Mouse (Mus musculus) bone marrow, adult 2 months (tissue): ENCODE measurements around the gene Nav3. TPM values are rescaled to one million over a fixed set of nuclear protein-coding genes. Genes with fewer than 3 reads are reported as not detected.

Source experiments
- H3K27ac ChIP-seq: fragments of 200-500 bp; 2 replicates; pipeline ENCODE4 v1.5.1; 2012; ENCODE audit warnings: low read depth, mild to moderate bottlenecking, control low read depth, inconsistent platforms, low read length; ENCODE audit not compliant: control insufficient read depth, poor library complexity, insufficient read depth
- H3K4me1 ChIP-seq: fragments of 200-500 bp; 2 replicates; pipeline ENCODE4 v1.6.1; 2011; ENCODE audit warnings: low read length; ENCODE audit not compliant: control insufficient read depth, insufficient read depth
- H3K4me3 ChIP-seq: fragments of 200-500 bp; replicated peaks from 2 replicates; pipeline ENCODE3; 2011; ENCODE audit warnings: mild to moderate bottlenecking, low read depth, low read length, control low read depth; ENCODE audit not compliant: control insufficient read depth
- CTCF ChIP-seq: fragments of 200-500 bp; IDR thresholded peaks from 2 replicates; pipeline ENCODE4 v1.5.1; 2011; ENCODE audit warnings: low read length, control low read depth; ENCODE audit not compliant: control insufficient read depth, insufficient read depth
- POLR2A ChIP-seq: fragments of 200-500 bp; IDR thresholded peaks from 2 replicates; pipeline ENCODE4 v1.6.1; 2011; ENCODE audit warnings: low read depth, mild to moderate bottlenecking, control low read depth, low read length, borderline replicate concordance; ENCODE audit not compliant: control insufficient read depth
- WGBS: fragments of 180-500 bp; shearing (Covaris S2); methylation state at CpG from one replicate; pipeline ENCODE4 v1.1.7; 2018; 5-methylcytosine and 5-hydroxymethylcytosine counted together
- polyA plus RNA-seq: library from polyadenylated mRNA; stranded (reverse); fragments of >200 nt; gene quantifications from 2 replicates; pipeline ENCODE4 v1.2.4, GENCODE M21; 2011; ENCODE audit warnings: low replicate concordance; ENCODE audit not compliant: missing spikeins, insufficient read depth, insufficient read length

Nav3 gene
- polyA plus RNA-seq, 1 experiment = 2.0 TPM

DNA sequence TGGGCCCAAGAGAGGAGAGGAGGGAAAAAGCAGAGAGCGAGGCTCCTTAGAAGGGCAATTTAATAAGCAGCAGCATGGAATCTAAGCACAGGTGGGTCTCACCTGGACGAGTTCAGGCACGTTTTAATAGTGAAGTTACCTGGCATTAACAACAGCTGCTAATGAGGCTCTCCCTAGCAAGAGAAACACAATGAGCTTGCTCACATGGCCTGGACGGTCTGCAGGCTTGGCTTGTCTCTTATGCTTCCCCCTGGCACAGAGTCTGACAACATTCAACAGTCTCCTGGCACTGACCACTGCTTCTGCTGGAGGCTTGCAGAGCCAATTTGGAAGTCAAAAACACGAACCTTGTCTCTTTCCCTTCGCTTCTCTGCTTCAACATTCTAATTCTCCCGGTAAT, 804.5 kb downstream of the Nav3 start:
- no peak overlapping the region for H3K27ac ChIP-seq
- H3K4me1 ChIP-seq = no peaks in the 10 kb centered on the region
- no peak overlapping the region for H3K4me3 ChIP-seq
- 67% methylated on average over 7 of the region's 7 CpGs for WGBS
- TF ChIP-seq CTCF = no peak
- TF ChIP-seq POLR2A = no peak

GRCm38 (mm10) chr10:109643598-109643997, 812.4 kb downstream of the Nav3 start:
- TF ChIP-seq CTCF = no peak
- no peak for TF ChIP-seq POLR2A
- H3K4me3 ChIP-seq = no peak overlapping the region
- 74% methylated on average over 3 of the region's 3 CpGs for WGBS
- no peaks in the 10 kb centered on the region for H3K4me1 ChIP-seq
- no peak overlapping the region for H3K27ac ChIP-seq

DNA sequence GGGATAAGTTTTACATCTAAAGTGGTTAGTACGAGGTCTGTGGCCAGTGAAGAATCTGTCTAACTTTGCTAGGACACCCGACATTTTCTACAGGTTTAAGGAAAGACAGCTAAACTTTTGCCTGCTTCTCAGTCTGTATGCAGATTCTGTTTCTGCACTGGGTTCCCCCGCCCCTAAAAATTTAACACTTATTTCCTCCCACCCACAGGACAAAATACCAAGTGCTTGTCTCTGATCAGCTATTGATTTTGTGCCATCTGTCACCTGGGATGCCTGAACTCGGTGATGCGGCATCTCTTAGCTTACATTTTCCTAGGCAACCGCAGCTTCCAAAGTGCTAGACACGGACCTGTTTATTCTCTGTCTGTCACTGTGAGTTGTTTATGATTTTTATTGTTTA, 814.2 kb downstream of the Nav3 start:
- Histone ChIP-seq H3K27ac (no peak overlapping the region), H3K4me3 (no peak overlapping the region), H3K4me1 (no peaks in the 10 kb centered on the region)
- TF ChIP-seq CTCF (no peak), POLR2A (no peak)
- 74% methylated on average over 7 of the region's 7 CpGs for WGBS

DNA sequence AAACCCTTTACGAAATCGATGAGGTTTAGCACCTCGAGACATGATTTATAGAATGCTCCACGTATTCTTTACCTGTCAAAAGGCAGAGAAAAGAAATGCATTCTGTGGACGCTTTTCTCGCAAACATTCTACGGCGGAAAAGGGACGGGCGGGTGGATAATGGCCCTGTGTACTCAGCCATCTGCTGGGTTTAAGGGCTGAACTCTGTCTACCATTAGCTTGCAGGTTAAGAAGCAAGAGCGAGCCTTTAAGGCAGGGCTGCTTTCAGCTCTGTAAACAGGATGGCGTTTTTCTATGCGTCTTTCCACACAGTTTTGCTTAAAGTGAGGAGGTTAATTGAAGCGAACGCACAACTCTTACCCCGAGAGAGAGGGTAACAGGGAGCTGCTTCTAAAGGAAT, 818.3 kb downstream of the Nav3 start:
- Histone ChIP-seq H3K4me1 (no peaks in the 10 kb centered on the region), H3K27ac (no peak overlapping the region), H3K4me3 (no peak overlapping the region)
- no peak for TF ChIP-seq CTCF
- no peak for TF ChIP-seq POLR2A
- WGBS = 85% methylated on average over 16 of the region's 16 CpGs
